Mouse (Mus musculus) lung, postnatal 0 days (tissue): ENCODE measurements at regions not wholly inside any gene's neighbourhood (a gene's known extent, or its start where the extent isn't known, plus 50 kb on each side); places are given as distances from the start of the nearest gene placed in this dataset.

ENCODE experiments used
- CTCF ChIP-seq: IDR thresholded peaks from 2 replicates; pipeline ENCODE4 v1.5.1; 2016; ENCODE audit warnings: antibody characterized with exemption, mild to moderate bottlenecking
- EP300 ChIP-seq: IDR thresholded peaks from 2 replicates; pipeline ENCODE4 v1.6.1; 2016; ENCODE audit warnings: antibody characterized with exemption, mild to moderate bottlenecking, control low read depth

DNA sequence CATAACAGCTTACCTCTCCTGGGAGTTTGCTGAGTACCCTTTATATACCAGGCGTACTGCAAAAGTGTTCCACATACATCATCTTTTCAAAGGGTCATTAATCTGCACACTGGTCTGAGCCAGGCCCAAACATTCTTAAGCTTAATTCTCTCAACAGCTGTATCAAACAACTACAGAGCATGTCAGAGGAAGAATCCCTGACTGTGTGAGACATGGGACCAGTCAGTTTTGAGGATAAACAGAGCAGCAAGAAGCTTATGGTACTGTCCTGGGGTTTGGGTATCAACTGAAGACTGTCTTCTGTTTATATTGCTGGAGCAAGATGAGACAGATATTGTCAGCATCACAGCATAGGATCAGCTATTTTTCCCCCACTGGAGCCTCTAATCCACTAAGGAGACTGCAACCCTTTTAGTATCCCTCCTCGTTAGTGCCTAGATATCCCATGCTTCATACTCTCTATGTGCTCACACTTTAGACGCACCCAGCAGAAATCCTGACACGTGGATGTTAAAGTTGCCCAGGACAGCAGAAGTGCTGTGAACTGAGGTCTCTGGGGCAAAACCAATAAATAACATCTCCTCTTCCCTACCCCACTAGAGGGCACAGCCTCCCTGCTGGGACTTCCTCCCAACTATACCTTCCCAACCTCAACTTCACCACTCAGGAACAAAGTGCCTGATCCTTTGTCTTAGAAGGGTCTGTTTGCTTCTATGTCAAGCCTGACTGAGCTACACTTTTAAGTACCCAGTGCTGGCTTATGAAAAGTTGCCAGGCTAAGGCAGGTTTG lies 271.6 kb downstream of the Gm826 start:
- peak; percentile 61 for TF ChIP-seq CTCF
- no peak for TF ChIP-seq EP300
